Mouse (Mus musculus) embryonic fibroblast, embryonic 13.5 days (primary cell): ENCODE results near the gene Muc3a. TPM values are rescaled to one million over a fixed set of nuclear protein-coding genes. Genes with fewer than 3 reads are reported as not detected.

Source experiments
- H3K27ac ChIP-seq: 2 replicates; pipeline ENCODE4 v1.5.1; 2012; ENCODE audit warnings: low read length, control low read depth, inconsistent platforms; ENCODE audit not compliant: insufficient read depth
- H3K4me1 ChIP-seq: 2 replicates; pipeline ENCODE4 v1.6.1; 2011; ENCODE audit warnings: low read length; ENCODE audit not compliant: control insufficient read depth, insufficient read depth
- H3K4me3 ChIP-seq: 2 replicates; pipeline ENCODE4 v1.5.1; 2011; ENCODE audit warnings: mild to moderate bottlenecking, control low read depth, low read length; ENCODE audit not compliant: insufficient read depth
- CTCF ChIP-seq: IDR thresholded peaks from 2 replicates; pipeline ENCODE4 v1.5.1; 2011; ENCODE audit warnings: mild to moderate bottlenecking, control low read depth, low read length, moderate library complexity, borderline replicate concordance; ENCODE audit not compliant: insufficient read depth
- POLR2A ChIP-seq: IDR thresholded peaks from 2 replicates; pipeline ENCODE4 v1.6.1; 2011; ENCODE audit warnings: low read depth, mild to moderate bottlenecking, control low read depth, low read length, moderate library complexity
- polyA plus RNA-seq: library from polyadenylated mRNA; stranded (reverse); fragments of >200 nt; gene quantifications from 2 replicates; pipeline ENCODE4 v1.2.4, GENCODE M21; 2011; ENCODE audit warnings: low read depth; ENCODE audit not compliant: missing spikeins, insufficient read length

The Muc3a gene
- polyA plus RNA-seq, 1 experiment: not detected

DNA sequence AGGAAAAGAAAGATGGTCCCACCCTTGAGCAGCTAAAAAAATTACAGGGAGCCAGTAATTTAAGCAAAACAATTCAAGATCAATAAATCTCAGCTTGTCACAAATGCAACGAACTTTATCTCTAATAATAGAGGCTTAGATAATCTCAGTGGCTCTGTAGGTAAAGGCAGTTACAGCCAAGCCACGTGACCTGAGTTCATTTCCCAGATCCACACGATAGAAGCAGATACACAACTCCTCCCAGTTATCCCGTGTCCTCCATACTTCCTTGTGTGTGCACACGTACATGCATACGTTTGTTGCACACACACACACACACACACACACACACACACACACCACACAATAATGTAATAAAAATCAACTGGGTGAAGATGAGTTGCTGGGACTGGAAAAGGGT lies 38.2 kb downstream of the Muc3a start:
- Histone ChIP-seq H3K4me1 (no peaks in the 10 kb centered on the region), H3K27ac (no peak overlapping the region), H3K4me3 (no peak overlapping the region)
- TF ChIP-seq CTCF: no peak
- TF ChIP-seq POLR2A: no peak

DNA sequence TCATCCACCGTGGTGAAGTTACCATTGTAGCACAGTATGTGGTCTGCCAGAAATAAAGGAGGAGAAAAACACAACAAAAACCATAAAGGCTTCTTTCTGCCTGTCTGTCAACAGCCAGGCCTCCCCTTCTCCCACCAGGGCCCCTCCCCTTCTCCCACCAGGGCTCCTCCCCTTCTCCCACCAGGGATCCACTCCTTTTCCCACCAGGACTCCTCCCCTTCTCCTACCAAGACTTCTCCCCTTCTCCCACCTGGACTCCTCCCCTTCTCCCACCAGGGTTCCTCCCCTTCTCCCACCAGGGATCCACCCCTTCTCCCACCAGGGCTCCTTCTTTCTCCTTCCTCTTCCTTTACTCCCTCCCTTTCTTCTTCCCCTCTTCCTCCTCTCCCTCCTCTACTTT lies 39.6 kb downstream of the Muc3a start:
- H3K4me3 ChIP-seq: no peak overlapping the region
- no peak overlapping the region for H3K27ac ChIP-seq
- no peaks in the 10 kb centered on the region for H3K4me1 ChIP-seq
- TF ChIP-seq CTCF (no peak), POLR2A (no peak)

DNA sequence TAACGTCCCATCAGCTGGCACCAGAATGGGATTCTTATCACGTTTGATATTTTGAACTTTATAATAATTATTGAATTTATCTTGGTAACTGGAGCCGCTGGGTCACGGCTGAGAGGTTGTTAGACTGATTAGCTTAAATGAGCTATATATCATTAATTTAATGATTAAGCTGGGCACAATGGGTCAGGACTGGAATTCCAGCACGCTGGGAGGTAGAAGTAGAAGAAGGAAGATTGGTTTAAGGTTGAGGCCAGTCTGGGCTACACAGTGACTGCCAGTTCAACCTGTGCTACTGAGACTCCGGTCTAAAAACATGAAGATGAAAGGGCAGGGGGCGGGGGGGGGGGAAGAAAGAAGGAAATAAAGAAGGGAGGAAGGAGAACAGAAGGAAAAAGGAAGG lies 40.7 kb downstream of the Muc3a start:
- TF ChIP-seq POLR2A (no peak), CTCF (no peak)
- no peak overlapping the region for H3K4me3 ChIP-seq
- no peaks in the 10 kb centered on the region for H3K4me1 ChIP-seq
- H3K27ac ChIP-seq: no peak overlapping the region

DNA sequence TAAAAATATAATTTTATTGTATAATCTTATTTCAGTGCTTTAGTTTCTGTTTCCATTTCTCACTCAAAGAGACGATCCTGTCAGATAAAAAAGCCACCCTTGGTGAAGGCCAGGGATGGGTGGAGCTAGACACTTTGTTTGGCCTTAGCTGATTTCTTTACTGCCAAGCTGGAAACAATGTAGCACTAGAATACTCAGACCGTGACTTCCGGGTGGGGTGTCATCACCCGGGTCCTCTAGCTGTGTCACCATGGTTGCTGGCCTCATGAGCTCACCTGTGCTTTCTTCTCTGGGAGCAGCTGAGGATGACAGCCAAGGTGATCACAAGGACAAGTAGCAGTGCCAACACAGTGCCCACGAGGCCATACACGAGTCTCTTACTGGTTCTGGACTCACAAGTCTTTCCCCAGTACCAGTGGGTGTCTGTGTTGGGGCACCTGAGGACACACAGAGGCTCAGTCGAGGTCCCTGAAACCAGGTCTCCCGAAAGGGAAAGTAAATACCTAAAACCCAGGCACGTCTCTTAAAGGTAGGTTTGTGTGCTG lies 41.3 kb downstream of the Muc3a start:
- Histone ChIP-seq H3K27ac (no peak overlapping the region), H3K4me1 (no peaks in the 10 kb centered on the region), H3K4me3 (no peak overlapping the region)
- TF ChIP-seq POLR2A: no peak

DNA sequence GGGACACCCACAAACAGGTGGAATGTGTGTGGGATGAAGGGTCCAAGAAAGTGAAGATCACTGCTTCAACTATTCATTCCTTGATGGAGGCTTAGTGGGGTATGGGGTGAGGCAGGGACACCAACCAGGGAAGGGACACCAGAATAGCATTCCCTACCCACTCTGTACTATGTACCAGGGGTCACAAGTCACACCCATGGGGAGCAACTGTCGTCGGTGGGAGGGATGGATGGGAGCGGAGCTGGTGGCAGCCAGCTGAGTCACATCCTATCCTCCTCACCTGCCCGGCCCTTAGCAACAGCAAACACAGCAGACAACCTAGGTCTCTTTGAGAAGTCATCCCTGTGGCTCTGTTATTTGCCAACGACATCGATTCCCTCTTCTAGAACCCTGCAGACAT lies 44.6 kb downstream of the Muc3a start:
- no peaks in the 10 kb centered on the region for H3K4me1 ChIP-seq
- H3K27ac ChIP-seq: no peak overlapping the region
- no peak overlapping the region for H3K4me3 ChIP-seq
- TF ChIP-seq CTCF (no peak), POLR2A (no peak)

DNA sequence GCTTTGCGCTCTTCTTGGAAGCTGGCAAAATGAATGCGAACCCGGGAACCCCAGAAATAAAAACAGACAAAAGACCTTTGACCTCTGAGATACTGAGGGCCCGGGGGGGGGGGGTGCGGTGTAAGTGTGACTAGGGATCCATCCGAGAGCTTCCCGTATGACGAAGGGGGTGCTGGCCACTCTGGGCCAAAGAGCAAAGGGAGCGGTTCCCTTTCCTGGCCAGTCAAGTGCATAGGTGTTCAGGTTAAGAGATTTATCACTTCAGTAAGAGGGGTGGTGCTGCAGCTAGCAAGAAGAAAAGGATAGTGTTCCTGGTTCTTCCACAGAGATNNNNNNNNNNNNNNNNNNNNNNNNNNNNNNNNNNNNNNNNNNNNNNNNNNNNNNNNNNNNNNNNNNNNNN lies 46.2 kb downstream of the Muc3a start:
- H3K4me1 ChIP-seq: no peaks in the 10 kb centered on the region
- no peak overlapping the region for H3K27ac ChIP-seq
- TF ChIP-seq POLR2A: no peak
- no peak for TF ChIP-seq CTCF
- no peak overlapping the region for H3K4me3 ChIP-seq

DNA sequence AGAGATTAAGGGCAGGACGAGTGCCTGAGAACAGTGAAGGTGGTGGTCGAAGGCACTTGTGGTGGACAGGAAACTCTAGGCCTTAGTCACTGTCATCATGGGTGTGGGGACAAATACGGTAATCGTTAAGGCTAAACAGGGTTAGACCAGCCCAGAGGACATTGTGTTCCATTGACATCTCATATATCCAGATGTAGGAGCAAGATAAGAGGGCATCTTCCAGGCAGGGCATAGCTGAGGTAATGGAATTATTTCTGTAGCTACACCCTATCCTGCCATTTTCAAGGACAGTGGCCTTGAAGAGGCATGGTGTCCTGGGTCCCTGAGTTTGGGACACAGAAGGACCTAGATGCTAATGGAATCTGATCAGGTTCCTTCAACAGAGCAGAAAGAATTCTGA lies 50.3 kb downstream of the Muc3a start:
- Histone ChIP-seq H3K4me3 (no peak overlapping the region), H3K4me1 (no peaks in the 10 kb centered on the region), H3K27ac (no peak overlapping the region)
- TF ChIP-seq CTCF (no peak), POLR2A (no peak)

DNA sequence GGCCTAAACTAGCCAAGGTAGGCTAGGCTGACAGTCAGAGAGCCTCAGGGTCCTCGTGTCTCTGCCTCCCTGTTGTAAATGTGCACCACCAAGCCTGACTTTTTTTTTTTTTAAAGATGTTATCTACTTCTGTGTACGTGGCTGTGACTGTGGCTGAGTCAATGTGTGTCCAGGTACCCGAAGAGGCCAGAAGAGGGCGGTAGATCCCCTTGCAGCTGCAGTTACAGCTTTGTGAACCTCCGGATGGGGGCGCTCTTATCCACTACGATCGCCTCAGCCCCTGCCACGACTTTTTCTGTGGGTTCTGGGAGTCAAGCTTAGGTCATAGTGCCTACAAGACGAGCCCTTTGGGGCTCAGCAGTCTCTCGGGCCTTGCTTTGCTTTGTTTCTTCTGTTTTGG lies 52.7 kb downstream of the Muc3a start:
- TF ChIP-seq CTCF: no peak
- TF ChIP-seq POLR2A: no peak
- Histone ChIP-seq H3K4me3 (no peak overlapping the region), H3K4me1 (no peaks in the 10 kb centered on the region), H3K27ac (no peak overlapping the region)

Other genes starting within 250 kb of the Muc3a start
- gene Cldn15, start 245.8 kb downstream of the Muc3a start, polyA plus RNA-seq: 0.35 TPM in 1 of 2 replicates, not detected in the other
- 120 and 152 TPM in 2 replicates for gene Plod3, start 225.4 kb downstream of the Muc3a start, polyA plus RNA-seq
- 38.5 and 43.5 TPM in 2 replicates for gene Znhit1, start 224.4 kb downstream of the Muc3a start, polyA plus RNA-seq
- gene Vgf, start 186.0 kb downstream of the Muc3a start, polyA plus RNA-seq: 2.1 and 3.8 TPM in 2 replicates
- 149 and 166 TPM in 2 replicates for gene Ap1s1, start 166.3 kb downstream of the Muc3a start, polyA plus RNA-seq
- 646 and 1,921 TPM in 2 replicates for gene Serpine1, start 140.1 kb downstream of the Muc3a start, polyA plus RNA-seq
- gene Trim56, start 96.2 kb downstream of the Muc3a start, polyA plus RNA-seq: 20.2 and 23.4 TPM in 2 replicates
- gene Muc3, start 63.1 kb downstream of the Muc3a start, polyA plus RNA-seq: not detected in 2 replicates
- gene Ache, start 75.1 kb upstream of the Muc3a start, polyA plus RNA-seq: 0.33 and 0.73 TPM in 2 replicates
- 4.4 and 7.7 TPM in 2 replicates for gene Ufsp1, start 82.2 kb upstream of the Muc3a start, polyA plus RNA-seq
- gene Srrt, start 95.3 kb upstream of the Muc3a start, polyA plus RNA-seq: 93.6 and 108 TPM in 2 replicates
- gene Trip6, start 102.0 kb upstream of the Muc3a start, polyA plus RNA-seq: 32.5 and 42.9 TPM in 2 replicates
- gene Slc12a9, start 121.2 kb upstream of the Muc3a start, polyA plus RNA-seq: 7.2 and 7.7 TPM in 2 replicates
- gene Ephb4, start 137.7 kb upstream of the Muc3a start, polyA plus RNA-seq: 36.2 and 43.4 TPM in 2 replicates